Mouse (Mus musculus) kidney, adult 2 months (tissue): ENCODE measurements at regions not wholly inside any gene's neighbourhood (a gene's known extent, or its start where the extent isn't known, plus 50 kb on each side); places are given as distances from the start of the nearest gene placed in this dataset.

Source experiments
- CTCF ChIP-seq: fragments of 200-500 bp; conservative IDR thresholded peaks from 2 replicates; pipeline ENCODE4 v1.5.1; 2011; ENCODE audit warnings: low read depth, mild to moderate bottlenecking, control low read depth, low read length, moderate library complexity, mixed read lengths; ENCODE audit not compliant: insufficient read depth, insufficient read length
- POLR2A ChIP-seq: fragments of 200-500 bp; IDR thresholded peaks from one replicate; pipeline ENCODE4 v1.6.1; 2011; ENCODE audit warnings: low read depth, low read length, control low read depth

DNA sequence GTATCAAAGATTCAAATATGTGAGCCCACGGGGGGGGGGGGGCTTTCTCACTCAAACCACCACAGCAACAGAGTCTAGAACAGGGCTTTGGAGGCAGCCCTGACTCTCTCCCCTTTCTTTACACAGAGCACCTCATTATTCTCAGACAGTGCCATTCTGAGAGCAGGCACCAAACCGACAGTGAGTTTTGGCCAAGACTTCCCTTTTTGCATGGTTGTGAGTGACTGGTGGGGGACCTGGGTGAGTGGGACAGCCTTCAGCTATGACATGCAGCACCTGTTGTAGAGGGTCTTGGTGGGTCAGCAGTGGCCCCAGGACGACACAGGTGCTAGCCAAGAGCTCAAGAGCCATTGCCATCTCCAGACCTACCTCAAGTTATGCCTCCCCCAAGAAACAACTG lies 168.8 kb downstream of the Bcl2l11 start:
- TF ChIP-seq POLR2A (no peak), CTCF (no peak)
